22 mouse cellular contexts compared by ENCODE assay signal in genomic region chr16:45251773-45252413, GRCm38 (mm10). TPM values are rescaled to one million over a fixed set of nuclear protein-coding genes. Genes with fewer than 3 reads are reported as not detected.
DNase-seq lines count a peak whose midpoint lies in the region; ATAC-seq lines count a peak whose summit lies in the region.
"Had no signal": no experiment of that assay in that cellular context is flagged by ENCODE, and none has a peak within 500 bp of the region (broad histone marks: within the 10 kb centered on the region; RNA-seq: fewer than 3 reads in every experiment).

No protein-coding gene starts in this region.

- intact Hi-C loops in left cerebral cortex, postnatal 4 days (cut with DNase I): no loop called here

- peak; percentile 80 for ATAC-seq in inflammation-experienced regulatory T-cells, adult 6 months
- ATAC-seq in intestine, embryonic 16.5 days: no peak
- ATAC-seq: hindbrain, embryonic 16.5 days; midbrain, embryonic 13.5 days had no signal

- 80% methylated on average over 6 of the region's 6 CpGs for WGBS in intestine, embryonic 16.5 days

- no peak overlapping the region for H3K27ac ChIP-seq in intestine, embryonic 16.5 days (ENCODE audit: low read length)
- H3K27ac ChIP-seq: limb, embryonic 10.5 days; macrophage; midbrain, embryonic 13.5 days; neural tube, embryonic 13.5 days had no signal

- DNase-seq in lung, postnatal 36 days: peak; percentile 28
- no peak for DNase-seq in lung, adult 18-20 months
- peak; percentile 74 for DNase-seq in A20 (ENCODE audit: low read depth, low spot score)
- DNase-seq in CD4-positive, CD25-positive, alpha-beta regulatory T cell, adult 2 months (ENCODE audit: low read depth, low spot score): peak; percentile 75
- DNase-seq in c-Kit-positive CD71-positive TER-119-positive erythroid progenitor cells, embryonic 14.5 days (ENCODE audit: low spot score): no peak
- no peak for DNase-seq in left cerebral cortex, postnatal 4 days
- DNase-seq: adrenal gland, postnatal 36 days; cerebellum, adult 2 months; cerebellum, postnatal 36 days; heart, adult 18-20 months; heart, postnatal 4 days; lung, adult 2 months had no signal

- H3K9ac ChIP-seq in intestine, embryonic 16.5 days (ENCODE audit: low read depth, low read length): no peak overlapping the region
- H3K9ac ChIP-seq: midbrain, embryonic 13.5 days; neural tube, embryonic 13.5 days had no signal

- H3K36me3 ChIP-seq in intestine, embryonic 16.5 days (ENCODE audit: control insufficient read depth, insufficient read depth, low read length): no peaks in the 10 kb centered on the region
- H3K36me3 ChIP-seq: limb, embryonic 10.5 days; midbrain, embryonic 13.5 days; neural tube, embryonic 13.5 days had no signal

- no peak overlapping the region for H3K4me3 ChIP-seq in intestine, embryonic 16.5 days (ENCODE audit: low read length)
- H3K4me3 ChIP-seq: limb, embryonic 10.5 days; midbrain, embryonic 13.5 days; neural tube, embryonic 13.5 days had no signal

- H3K9me3 ChIP-seq in intestine, embryonic 16.5 days (ENCODE audit: control insufficient read depth, low read length): no peaks in the 10 kb centered on the region
- H3K9me3 ChIP-seq: limb, embryonic 10.5 days; midbrain, embryonic 13.5 days; neural tube, embryonic 13.5 days had no signal

- no peak overlapping the region for H3K4me2 ChIP-seq in intestine, embryonic 16.5 days (ENCODE audit: low read depth, low read length)
- H3K4me2 ChIP-seq: midbrain, embryonic 13.5 days; neural tube, embryonic 13.5 days had no signal

- H3K4me1 ChIP-seq in intestine, embryonic 16.5 days (ENCODE audit: control insufficient read depth, insufficient read depth, low read length): no peaks in the 10 kb centered on the region
- H3K4me1 ChIP-seq: limb, embryonic 10.5 days; midbrain, embryonic 13.5 days had no signal

- H3K27me3 ChIP-seq in intestine, embryonic 16.5 days (replicated peaks; ENCODE audit: control insufficient read depth, insufficient read depth, low read length): no peaks in the 10 kb centered on the region
- H3K27me3 ChIP-seq: midbrain, embryonic 13.5 days; neural tube, embryonic 13.5 days had no signal

RNA-seq across cellular contexts. Expression of gene Btla, which starts 27.8 kb away (rescaled TPM):
- 10 to 100 TPM; 56.8 to 63.2 (median 60.4) TPM for polyA plus RNA-seq in inflammation-experienced regulatory T-cells, adult 6 months (2017; shearing (Covaris generic))
- total RNA-seq in left cerebral cortex, postnatal 4 days (2021): under 1 TPM; 0.18 to 0.78 TPM
- 0.71 and 0.91 TPM in 2 replicates for polyA plus RNA-seq in intestine, embryonic 16.5 days (2015; fragmentation: Nextera tagmentation; extraction: Ambion mirVana)
- total RNA-seq: MEL had no signal
- polyA plus RNA-seq: heart, embryonic 14.5 days; kidney, embryonic 14.5 days had no signal

Comparison
In these comparisons a context has a peak if more than half of its experiments do, and no peak if none do; other contexts are left out.
1. DNase-seq: peak in lung, postnatal 36 days (single experiment), A20 (single experiment) and CD4-positive, CD25-positive, alpha-beta regulatory T cell, adult 2 months (single experiment); none in lung, adult 18-20 months (0 of 2), c-Kit-positive CD71-positive TER-119-positive erythroid progenitor cells, embryonic 14.5 days (single experiment) and left cerebral cortex, postnatal 4 days (single experiment).
2. RNA of gene Btla, which starts 27.8 kb away (polyA plus RNA-seq): 56.8 to 63.2 TPM in inflammation-experienced regulatory T-cells, adult 6 months; 0.71 to 0.91 TPM in intestine, embryonic 16.5 days; every median in the first group is over 10 times any median in the second.